Comparison of ENCODE assay signal across 20 mouse cellular contexts in genomic region chr3:69168724-69169123, GRCm38 (mm10). TPM values are rescaled to one million over a fixed set of nuclear protein-coding genes. Genes with fewer than 3 reads are reported as not detected.
"Had no signal": no experiment of that assay in that cellular context is flagged by ENCODE, and none has a peak within 500 bp of the region (broad histone marks: within the 10 kb centered on the region; RNA-seq: fewer than 3 reads in every experiment).

No protein-coding gene starts in this region.

- H3K36me3 ChIP-seq: midbrain, embryonic 10.5 days; midbrain, embryonic 12.5 days; neural tube, embryonic 12.5 days; stomach, embryonic 15.5 days had no signal

- H3K27me3 ChIP-seq: midbrain, embryonic 12.5 days; neural tube, embryonic 12.5 days; stomach, embryonic 15.5 days had no signal

- H3K4me3 ChIP-seq: midbrain, embryonic 10.5 days; midbrain, embryonic 12.5 days; neural tube, embryonic 12.5 days; stomach, embryonic 15.5 days had no signal

- DNase-seq: lung, adult 18-20 months; lung, embryonic 14.5 days; lung, postnatal 10 days; lung, postnatal 4 days; midbrain, embryonic 14.5 days; right cerebral cortex, postnatal 14 days; thymus, adult 2 months; thymus, postnatal 25 days; thymus, postnatal 4 days had no signal

RNA-seq across cellular contexts. Expression of gene Arl14, which starts 53.5 kb away (rescaled TPM):
- total RNA-seq: megakaryocyte, adult 5-6 weeks; megakaryocyte-erythroid progenitor cell, adult 5-6 weeks; neutrophil, adult 5-6 weeks had no signal
- polyA plus RNA-seq: midbrain, embryonic 10.5 days; midbrain, embryonic 12.5 days; midbrain, embryonic 14.5 days; midbrain, embryonic 16.5 days; neural tube, embryonic 12.5 days; neural tube, embryonic 14.5 days; spleen, adult 2 months; testis, adult 2 months; thymus, adult 2 months had no signal
